Mouse (Mus musculus) embryonic facial prominence, embryonic 13.5 days (tissue): Measurements from ENCODE around the gene Dact3. TPM values are rescaled to one million over a fixed set of nuclear protein-coding genes. Genes with fewer than 3 reads are reported as not detected.

Experiments
- ATAC-seq: fragments of 200-750 bp; cut with Nextera tagmentation; 2 replicates; pipeline ENCODE4 v1.8.0; 2017; ENCODE audit warnings: low read depth; ENCODE audit not compliant: insufficient number of reproducible peaks, insufficient read depth, low FRiP score, low TSS enrichment
- H3K27ac ChIP-seq: fragments of 300-500 bp; sonication (generic); 2 replicates; pipeline ENCODE4 v1.5.1; 2015; ENCODE audit warnings: moderate library complexity, mild to moderate bottlenecking, inconsistent platforms
- H3K27me3 ChIP-seq: fragments of 300-500 bp; sonication (generic); 2 replicates; pipeline ENCODE4 v1.6.1; 2015; ENCODE audit warnings: mild to moderate bottlenecking, inconsistent platforms
- H3K36me3 ChIP-seq: fragments of 300-500 bp; sonication (generic); 2 replicates; pipeline ENCODE4 v1.6.1; 2015; ENCODE audit warnings: mild to moderate bottlenecking, inconsistent platforms
- H3K4me1 ChIP-seq: fragments of 300-500 bp; sonication (generic); 2 replicates; pipeline ENCODE4 v1.6.1; 2015; ENCODE audit warnings: inconsistent platforms
- H3K4me2 ChIP-seq: fragments of 300-500 bp; sonication (generic); 2 replicates; pipeline ENCODE4 v1.6.1; 2015; ENCODE audit warnings: moderate library complexity, mild to moderate bottlenecking, inconsistent platforms
- H3K4me3 ChIP-seq: fragments of 300-500 bp; sonication (generic); 2 replicates; pipeline ENCODE4 v1.5.1; 2015; ENCODE audit warnings: mild to moderate bottlenecking, inconsistent platforms
- H3K9ac ChIP-seq: fragments of 300-500 bp; sonication (generic); 2 replicates; pipeline ENCODE4 v1.6.1; 2015; ENCODE audit warnings: mild to moderate bottlenecking, inconsistent platforms
- H3K9me3 ChIP-seq: fragments of 300-500 bp; sonication (generic); 2 replicates; pipeline ENCODE4 v1.6.1; 2016; ENCODE audit warnings: inconsistent platforms
- WGBS: fragments of 180-500 bp; shearing (Covaris S2); methylation state at CpG from one replicate; pipeline ENCODE4 v1.1.7; 2015; ENCODE audit warnings: mixed read lengths; 5-methylcytosine and 5-hydroxymethylcytosine counted together
- polyA plus RNA-seq: library from polyadenylated mRNA; unstranded; fragments of >200 nt; fragmentation: Nextera tagmentation; extraction: Ambion mirVana; gene quantifications from 2 replicates; pipeline ENCODE4 v1.2.1, GENCODE M21; 2015

Dact3 gene
- polyA plus RNA-seq, 1 experiment from 2014 or later, result 4.9 TPM

DNA sequence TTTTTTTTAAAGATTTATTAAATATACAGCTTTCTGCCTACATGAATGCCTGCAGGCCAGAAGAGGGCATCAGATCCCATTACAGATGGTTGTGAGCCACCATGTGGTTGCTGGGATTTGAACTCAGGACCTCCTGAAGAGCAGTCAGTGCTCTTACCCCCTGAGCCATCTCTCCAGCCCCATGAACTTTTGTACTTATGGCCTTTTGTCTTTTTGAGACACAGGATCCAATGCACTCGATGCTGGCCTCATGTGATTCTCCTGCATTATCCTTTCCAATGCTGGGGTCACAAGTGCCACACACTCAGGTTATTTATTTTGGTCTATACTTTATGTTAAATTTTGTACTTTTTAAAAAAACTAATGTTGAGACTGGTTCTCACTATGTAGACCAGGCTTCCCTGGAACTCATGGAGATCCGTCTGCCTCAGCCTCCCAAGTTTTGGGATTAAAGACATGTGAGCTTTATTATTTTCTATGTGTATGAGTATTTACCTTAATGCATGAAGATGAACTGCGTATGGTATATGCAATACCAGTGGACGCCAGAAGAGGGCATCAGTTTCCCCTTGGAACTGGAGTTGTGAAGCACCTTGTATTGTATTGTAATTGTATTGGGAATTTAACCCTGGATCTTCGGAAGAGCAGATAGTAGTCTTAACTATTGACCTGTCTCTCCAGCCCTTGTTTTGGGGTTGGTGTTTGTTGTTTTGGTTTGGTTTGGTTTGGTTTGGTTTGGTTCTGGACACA is 15.0 kb upstream of the Dact3 start:
- no peak for ATAC-seq
- Histone ChIP-seq H3K4me1 (no peaks in the 10 kb centered on the region), H3K27ac (no peak overlapping the region), H3K9ac (no peak overlapping the region), H3K4me2 (no peak overlapping the region), H3K27me3 (no peaks in the 10 kb centered on the region), H3K9me3 (0 out of 2 replicates have a peak, but pooled peaks cover 4% of the 10 kb centered on the region), H3K4me3 (no peak overlapping the region), H3K36me3 (peaks cover 85% of the 10 kb centered on the region)
- 34% methylated on average over 5 of the region's 5 CpGs for WGBS

GRCm38 (mm10) chr7:16867488-16867887 is 7.6 kb upstream of the Dact3 start:
- H3K9me3 ChIP-seq, result 0 out of 2 replicates have a peak, but pooled peaks cover 4% of the 10 kb centered on the region
- no peak overlapping the region for H3K4me3 ChIP-seq
- H3K4me1 ChIP-seq, result peaks cover 4% of the 10 kb centered on the region; the same call in 1 of the 2 replicates
- 84% methylated on average over 3 of the region's 3 CpGs for WGBS
- no peaks in the 10 kb centered on the region for H3K27me3 ChIP-seq
- no peak overlapping the region for H3K4me2 ChIP-seq
- no peak overlapping the region for H3K9ac ChIP-seq
- peaks cover 81% of the 10 kb centered on the region for H3K36me3 ChIP-seq
- no peak for ATAC-seq
- H3K27ac ChIP-seq, result no peak overlapping the region

- Histone ChIP-seq H3K9me3 (no peaks in the 10 kb centered on the region), H3K27me3 (no peaks in the 10 kb centered on the region), H3K27ac (peak overlapping the region; percentile 69), H3K9ac (peak overlapping the region; percentile 55; the same call in 1 of the 2 replicates), H3K36me3 (peaks cover 62% of the 10 kb centered on the region), H3K4me3 (peak overlapping the region; percentile 23), H3K4me1 (peaks cover 5% of the 10 kb centered on the region), H3K4me2 (peak overlapping the region; percentile 56)
- ATAC-seq, result peak; percentile 93
- 14% methylated on average over 16 of the region's 16 CpGs for WGBS
Observed at GRCm38 (mm10) chr7:16869497-16869896, 5.6 kb upstream of the Dact3 start.

DNA sequence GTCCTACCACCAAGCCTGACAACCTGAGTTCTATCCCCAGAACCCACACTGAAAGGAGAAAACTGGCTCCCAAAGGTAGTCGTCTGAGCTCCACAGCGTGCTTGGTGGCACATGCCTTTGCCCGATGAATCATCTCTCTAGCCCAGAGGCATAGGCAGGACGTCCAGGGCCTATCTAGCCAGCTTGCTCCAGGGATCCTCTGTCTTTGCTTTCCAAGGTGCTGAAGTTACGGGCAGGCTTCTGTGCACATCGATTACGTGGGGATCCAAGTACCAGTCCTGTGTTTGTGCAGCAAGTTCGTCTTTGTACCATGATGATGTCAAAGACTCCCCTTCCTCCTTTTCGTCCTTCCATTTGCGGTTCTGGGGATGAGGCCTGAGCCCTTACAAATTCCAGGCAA is 3.5 kb upstream of the Dact3 start:
- Histone ChIP-seq H3K4me2 (no peak overlapping the region), H3K27ac (no peak overlapping the region), H3K4me3 (no peak overlapping the region), H3K27me3 (no peaks in the 10 kb centered on the region), H3K4me1 (peaks cover 7% of the 10 kb centered on the region), H3K36me3 (peaks cover 42% of the 10 kb centered on the region), H3K9ac (no peak overlapping the region), H3K9me3 (no peaks in the 10 kb centered on the region)
- ATAC-seq, result no peak
- WGBS, result 77% methylated on average over 10 of the region's 10 CpGs

- no peaks in the 10 kb centered on the region for H3K27me3 ChIP-seq
- no peak overlapping the region for H3K27ac ChIP-seq
- no peak overlapping the region for H3K9ac ChIP-seq
- H3K4me3 ChIP-seq, result no peak overlapping the region
- no peak overlapping the region for H3K4me2 ChIP-seq
- WGBS, result 95% methylated on average over 9 of the region's 9 CpGs
- no peaks in the 10 kb centered on the region for H3K9me3 ChIP-seq
- peaks cover 14% of the 10 kb centered on the region for H3K4me1 ChIP-seq
- H3K36me3 ChIP-seq, result peaks cover 35% of the 10 kb centered on the region
- ATAC-seq, result no peak
Observed at GRCm38 (mm10) chr7:16872478-16872877, 2.6 kb upstream of the Dact3 start.

- H3K27me3 ChIP-seq, result no peaks in the 10 kb centered on the region
- no peak overlapping the region for H3K4me3 ChIP-seq
- WGBS, result 91% methylated on average over 4 of the region's 4 CpGs
Observed at GRCm38 (mm10) chr7:16873392-16873791, 1.7 kb upstream of the Dact3 start.

GRCm38 (mm10) chr7:16874190-16874589 is 927 bp upstream of the Dact3 start:
- WGBS, result 3% methylated on average over 17 of the region's 17 CpGs
- Histone ChIP-seq H3K36me3 (peaks cover 38% of the 10 kb centered on the region), H3K4me1 (peaks cover 14% of the 10 kb centered on the region), H3K4me3 (peak overlapping the region; percentile 85), H3K4me2 (peak overlapping the region; percentile 51), H3K27me3 (no peaks in the 10 kb centered on the region), H3K9ac (peak overlapping the region; percentile 60; the same call in 1 of the 2 replicates), H3K27ac (peak overlapping the region; percentile 94), H3K9me3 (no peaks in the 10 kb centered on the region)
- no peak for ATAC-seq

More at GRCm38 (mm10) chr7:16873392-16873791, 1.7 kb upstream of the Dact3 start:
- H3K27ac ChIP-seq, result no peak overlapping the region
- 0 out of 2 replicates have a peak overlapping the region, but pooled peaks have one; percentile 51 for H3K4me2 ChIP-seq
- H3K9me3 ChIP-seq, result no peaks in the 10 kb centered on the region
- peaks cover 14% of the 10 kb centered on the region for H3K4me1 ChIP-seq
- no peak overlapping the region for H3K9ac ChIP-seq
- no peak for ATAC-seq
- peaks cover 34% of the 10 kb centered on the region for H3K36me3 ChIP-seq

DNA sequence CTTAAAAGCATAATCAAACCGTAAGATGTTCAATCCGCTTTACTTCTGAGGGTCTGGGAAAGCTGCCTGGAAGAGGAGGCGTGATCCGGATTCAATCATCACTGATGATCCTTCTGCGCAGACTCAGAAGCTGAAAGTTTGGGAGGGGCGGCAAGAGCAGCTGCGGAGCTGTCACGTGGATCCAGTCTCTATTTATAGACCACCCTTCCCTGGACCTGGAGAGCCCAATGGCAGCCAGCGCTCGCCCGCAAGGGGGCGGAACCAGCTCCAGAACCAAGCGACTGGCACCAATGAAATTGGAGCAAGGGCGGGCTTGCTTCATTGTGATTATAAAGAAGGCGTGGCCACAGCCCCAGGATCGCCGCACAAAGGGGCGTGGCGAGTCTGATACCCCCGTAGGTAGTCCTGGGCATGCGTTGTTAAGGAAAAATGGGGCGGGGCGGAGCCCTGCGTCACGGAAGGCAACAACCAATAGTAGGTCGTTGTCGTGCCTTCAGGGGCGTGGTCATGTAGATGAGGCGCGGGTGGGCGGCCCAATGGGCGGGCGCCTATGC is 284 bp upstream of the Dact3 start:
- no peaks in the 10 kb centered on the region for H3K9me3 ChIP-seq
- peaks cover 35% of the 10 kb centered on the region for H3K36me3 ChIP-seq
- peak; percentile 94 for ATAC-seq
- peak overlapping the region; percentile 80 for H3K4me2 ChIP-seq
- H3K4me1 ChIP-seq, result peaks cover 17% of the 10 kb centered on the region
- H3K4me3 ChIP-seq, result peak overlapping the region; percentile 85
- H3K27ac ChIP-seq, result peak overlapping the region; percentile 94
- no peaks in the 10 kb centered on the region for H3K27me3 ChIP-seq
- under 1% methylated on average over 33 of the region's 33 CpGs for WGBS
- peak overlapping the region; percentile 91 for H3K9ac ChIP-seq

- Histone ChIP-seq H3K27ac (peak overlapping the region; percentile 93), H3K27me3 (no peaks in the 10 kb centered on the region), H3K4me2 (peak overlapping the region; percentile 80), H3K4me1 (peaks cover 20% of the 10 kb centered on the region), H3K9ac (peak overlapping the region; percentile 91), H3K4me3 (peak overlapping the region; percentile 85), H3K36me3 (peaks cover 30% of the 10 kb centered on the region), H3K9me3 (no peaks in the 10 kb centered on the region)
- WGBS, result under 1% methylated on average over 42 of the region's 42 CpGs
- no peak for ATAC-seq
Observed at GRCm38 (mm10) chr7:16875326-16875725, 209 bp downstream of the Dact3 start.

DNA sequence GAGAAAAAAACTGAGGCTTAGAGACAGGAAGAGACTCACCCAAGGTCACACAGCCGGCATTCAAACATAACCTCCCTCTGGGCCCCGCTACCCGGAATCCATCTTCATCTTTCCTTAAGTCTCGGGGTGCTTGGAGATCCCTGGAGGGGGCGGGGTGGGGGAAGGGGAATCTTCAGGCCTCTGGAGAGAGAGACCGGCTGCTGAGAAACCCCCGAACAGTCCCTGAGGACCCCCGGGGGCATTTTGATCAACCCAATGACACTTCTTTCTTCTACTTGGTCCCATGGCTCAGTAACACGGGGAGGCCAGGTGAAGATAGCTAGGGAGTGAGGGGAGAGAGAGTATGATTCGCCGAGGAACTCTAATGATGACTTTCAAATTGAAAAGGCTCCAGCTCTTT is 889 bp downstream of the Dact3 start:
- Histone ChIP-seq H3K9me3 (no peaks in the 10 kb centered on the region), H3K4me2 (peak overlapping the region; percentile 80), H3K36me3 (peaks cover 30% of the 10 kb centered on the region), H3K27me3 (no peaks in the 10 kb centered on the region), H3K4me1 (peaks cover 27% of the 10 kb centered on the region), H3K27ac (peak overlapping the region; percentile 93), H3K4me3 (peak overlapping the region; percentile 85), H3K9ac (peak overlapping the region; percentile 91)
- 4% methylated on average over 11 of the region's 11 CpGs for whole genome bisulfite sequencing
- ATAC-seq, result no peak

- no peaks in the 10 kb centered on the region for H3K9me3 ChIP-seq
- H3K4me2 ChIP-seq, result peak overlapping the region; percentile 80
- no peaks in the 10 kb centered on the region for H3K27me3 ChIP-seq
- peak overlapping the region; percentile 85 for H3K4me3 ChIP-seq
- H3K27ac ChIP-seq, result peak overlapping the region; percentile 93
- peaks cover 27% of the 10 kb centered on the region for H3K4me1 ChIP-seq
- peaks cover 31% of the 10 kb centered on the region for H3K36me3 ChIP-seq
- 2% methylated on average over 13 of the region's 13 CpGs for WGBS
- ATAC-seq, result peak; percentile 11; the same call in 1 of the 2 replicates
- H3K9ac ChIP-seq, result peak overlapping the region; percentile 91
Observed at GRCm38 (mm10) chr7:16876608-16877007, 1.5 kb downstream of the Dact3 start.

DNA sequence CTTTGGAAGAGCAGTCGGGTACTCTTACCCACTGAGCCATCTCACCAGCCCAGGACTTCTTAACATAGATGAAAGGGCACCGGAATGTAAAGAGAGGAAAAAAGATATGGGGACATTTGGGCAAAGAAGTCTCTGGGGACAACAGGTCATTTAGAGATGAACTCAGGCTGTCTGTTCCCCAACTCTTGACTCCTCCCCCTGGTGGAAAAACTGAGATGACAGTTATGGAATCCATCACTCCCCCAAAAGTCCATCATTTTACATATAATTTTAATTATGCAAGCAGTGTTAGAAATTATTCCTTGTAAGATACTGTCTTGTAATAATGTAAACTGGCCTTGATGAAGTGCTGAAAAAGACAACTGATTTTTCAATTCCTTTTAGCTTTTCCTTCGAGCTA is 2.6 kb downstream of the Dact3 start:
- H3K9ac ChIP-seq, result no peak overlapping the region
- H3K36me3 ChIP-seq, result peaks cover 34% of the 10 kb centered on the region
- no peak overlapping the region for H3K4me2 ChIP-seq
- H3K9me3 ChIP-seq, result no peaks in the 10 kb centered on the region
- WGBS, result 78% methylated on average over 3 of the region's 3 CpGs
- H3K4me3 ChIP-seq, result no peak overlapping the region
- no peaks in the 10 kb centered on the region for H3K27me3 ChIP-seq
- no peak overlapping the region for H3K27ac ChIP-seq
- no peak for ATAC-seq
- H3K4me1 ChIP-seq, result peaks cover 27% of the 10 kb centered on the region
